Comparison of ENCODE assay signal across 8 mouse cellular contexts in genomic region chr14:120373026-120374024, GRCm38 (mm10).
A peak's percentile ranks its signal among the peaks of the same experiment; 100 is the strongest.
DNase-seq lines count a peak whose midpoint lies in the region; ATAC-seq lines count a peak whose summit lies in the region.

No protein-coding gene starts in this region.

- ATAC-seq in kidney, embryonic 16.5 days (ENCODE audit: low FRiP score, low TSS enrichment), result peak; percentile 32; the same call in 1 of the 2 replicates
- ATAC-seq in limb, embryonic 13.5 days (ENCODE audit: low FRiP score, low read depth), result peak; percentile 34

- no peaks in the 10 kb centered on the region for H3K36me3 ChIP-seq in kidney, embryonic 16.5 days (ENCODE audit: insufficient read depth, low read length)
- H3K36me3 ChIP-seq in limb, embryonic 13.5 days, result peaks cover 4% of the 10 kb centered on the region; the same call in 1 of the 2 replicates

- DNase-seq in adrenal gland, adult (ENCODE audit: inconsistent age in 2 of 2, low spot score in 1 of 2), result peak; percentile 67 to 80
- no peak for DNase-seq in adrenal gland, postnatal 4 days (ENCODE audit: low spot score in 2 of 2)
- no peak for DNase-seq in kidney, adult 18-20 months
- peak; percentile 79 for DNase-seq in brain, adult 2 months (ENCODE audit: low read depth, low spot score)
- no peak for DNase-seq in thymus, postnatal 10 days (ENCODE audit: low spot score in 2 of 2)
- DNase-seq in ovary, postnatal 10 days (ENCODE audit: low spot score), result no peak

- H3K9ac ChIP-seq in kidney, embryonic 16.5 days (replicated peaks; ENCODE audit: low read length), result no peak overlapping the region
- no peak overlapping the region for H3K9ac ChIP-seq in limb, embryonic 13.5 days

- H3K27ac ChIP-seq in kidney, embryonic 16.5 days (ENCODE audit: low read length), result no peak overlapping the region
- peak overlapping the region; percentile 52 for H3K27ac ChIP-seq in limb, embryonic 13.5 days

- H3K27me3 ChIP-seq in kidney, embryonic 16.5 days (ENCODE audit: insufficient read depth, low read length), result no peaks in the 10 kb centered on the region
- H3K27me3 ChIP-seq in limb, embryonic 13.5 days, result no peaks in the 10 kb centered on the region

- no peaks in the 10 kb centered on the region for H3K9me3 ChIP-seq in kidney, embryonic 16.5 days (ENCODE audit: low read length)
- H3K9me3 ChIP-seq in limb, embryonic 13.5 days, result no peaks in the 10 kb centered on the region

- WGBS in kidney, embryonic 16.5 days, result 47% methylated on average over 11 of the region's 11 CpGs
- 44% methylated on average over 11 of the region's 11 CpGs for WGBS in limb, embryonic 13.5 days

- no peak overlapping the region for H3K4me3 ChIP-seq in kidney, embryonic 16.5 days (ENCODE audit: low read length)
- no peak overlapping the region for H3K4me3 ChIP-seq in limb, embryonic 13.5 days

- peaks cover 65% of the 10 kb centered on the region for H3K4me1 ChIP-seq in kidney, embryonic 16.5 days (ENCODE audit: insufficient read depth, low read length)
- H3K4me1 ChIP-seq in limb, embryonic 13.5 days, result peaks cover 78% of the 10 kb centered on the region

- no peak overlapping the region for H3K4me2 ChIP-seq in kidney, embryonic 16.5 days (replicated peaks; ENCODE audit: low read depth, low read length)
- H3K4me2 ChIP-seq in limb, embryonic 13.5 days (replicated peaks), result no peak overlapping the region

Comparison
In these comparisons a context has a peak if more than half of its experiments do, and no peak if none do; other contexts are left out.
1. DNase-seq: peak in adrenal gland, adult (2 of 2) and brain, adult 2 months (single experiment); none in adrenal gland, postnatal 4 days (0 of 2), kidney, adult 18-20 months (single experiment), thymus, postnatal 10 days (0 of 2) and ovary, postnatal 10 days (single experiment).